Mouse (Mus musculus) gastrocnemius, adult 18-20 months (tissue): ENCODE measurements around the gene Map2k2. TPM values are rescaled to one million over a fixed set of nuclear protein-coding genes. Genes with fewer than 3 reads are reported as not detected.

Source experiments
- DNase-seq: peaks from one replicate; pipeline ENCODE4 v3.0.0; 2021; ENCODE audit warnings: low spot score
- total RNA-seq, 2 experiments: library from RNA; stranded (reverse); gene quantifications; 2 replicates each; pipeline ENCODE4 v1.2.3; 2021

Map2k2 gene
- total RNA-seq, 2 experiments from 2014 or later, result 173 to 189 TPM

- DNase-seq, result no peak
These were observed 10.6 kb upstream of the Map2k2 start for GRCm38 (mm10) chr10:81094931-81095678.

DNA sequence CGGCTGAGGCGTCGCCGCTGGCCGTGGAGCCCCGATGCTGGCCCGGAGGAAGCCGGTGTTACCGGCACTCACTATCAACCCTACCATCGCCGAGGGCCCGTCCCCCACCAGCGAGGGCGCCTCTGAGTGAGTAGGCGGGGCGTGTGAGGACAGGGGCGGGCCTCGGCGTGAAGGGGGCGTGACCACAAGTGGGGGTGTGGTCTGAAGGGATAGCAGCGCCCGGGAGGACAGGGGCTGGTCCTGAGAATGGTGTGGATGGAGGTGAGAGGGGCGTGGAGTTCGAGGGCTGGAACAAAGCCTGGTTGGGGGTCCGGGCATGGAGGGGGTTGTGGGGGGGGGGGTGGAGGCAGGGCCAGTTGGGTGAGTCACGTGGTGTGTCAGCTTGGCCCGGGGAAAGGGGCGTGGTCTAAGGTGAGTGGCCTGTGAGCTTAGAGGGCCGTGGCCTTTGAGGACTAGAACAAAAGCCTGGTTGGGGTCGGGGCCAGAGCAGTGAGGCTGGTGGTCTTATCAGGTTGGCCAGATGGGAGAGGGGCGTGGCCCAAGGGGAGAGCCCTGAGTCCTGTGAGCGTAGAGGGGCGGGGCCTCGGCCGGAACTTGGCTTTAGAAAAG, 502 bp downstream of the Map2k2 start:
- peak; percentile 86 for DNase-seq

DNA sequence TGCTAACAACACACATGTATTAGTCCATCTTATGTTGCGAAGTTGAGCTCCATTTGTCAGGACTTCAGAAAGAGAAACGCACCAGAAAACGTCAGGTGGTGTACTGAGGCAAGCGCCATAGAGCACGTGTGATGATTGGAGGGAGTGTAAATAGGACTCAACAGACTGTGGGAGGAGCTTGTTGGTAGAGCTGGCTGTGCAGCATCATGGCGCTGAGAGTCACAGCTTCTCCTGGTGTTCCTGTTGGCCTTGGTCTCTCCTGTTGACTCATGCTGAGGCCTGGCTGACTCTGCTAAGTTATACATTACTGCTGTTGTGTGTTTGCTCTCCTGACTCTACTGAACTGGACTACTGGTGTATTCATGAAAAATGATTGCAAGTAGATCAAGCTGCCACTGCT, 7.2 kb downstream of the Map2k2 start:
- DNase-seq, result no peak

DNA sequence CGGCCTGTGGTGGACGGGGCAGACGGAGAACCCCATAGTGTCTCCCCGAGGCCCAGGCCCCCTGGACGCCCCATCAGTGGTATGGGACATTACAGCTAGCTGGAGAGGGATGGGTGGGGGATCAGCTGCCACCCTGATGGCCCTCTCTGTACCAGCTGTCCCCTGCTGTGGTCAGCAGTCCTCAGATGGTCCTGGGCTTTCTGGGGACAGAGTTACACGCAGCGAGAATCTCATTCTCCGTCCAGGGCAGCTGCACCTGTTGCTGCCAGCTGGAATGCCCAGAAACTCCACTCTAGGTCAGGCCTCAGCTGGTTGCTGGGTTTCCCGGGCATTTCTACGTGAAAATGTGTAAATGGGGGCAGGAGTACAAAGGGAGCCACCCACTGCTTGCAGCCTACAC, 13.9 kb downstream of the Map2k2 start:
- DNase-seq, result no peak

- DNase-seq, result no peak
These were observed 14.9 kb downstream of the Map2k2 start for GRCm38 (mm10) chr10:81120650-81121049.

- DNase-seq, result no peak
These were observed 17.2 kb downstream of the Map2k2 start for GRCm38 (mm10) chr10:81122889-81123288.

- no peak for DNase-seq
These were observed 17.8 kb downstream of the Map2k2 start for GRCm38 (mm10) chr10:81123500-81123899.

DNA sequence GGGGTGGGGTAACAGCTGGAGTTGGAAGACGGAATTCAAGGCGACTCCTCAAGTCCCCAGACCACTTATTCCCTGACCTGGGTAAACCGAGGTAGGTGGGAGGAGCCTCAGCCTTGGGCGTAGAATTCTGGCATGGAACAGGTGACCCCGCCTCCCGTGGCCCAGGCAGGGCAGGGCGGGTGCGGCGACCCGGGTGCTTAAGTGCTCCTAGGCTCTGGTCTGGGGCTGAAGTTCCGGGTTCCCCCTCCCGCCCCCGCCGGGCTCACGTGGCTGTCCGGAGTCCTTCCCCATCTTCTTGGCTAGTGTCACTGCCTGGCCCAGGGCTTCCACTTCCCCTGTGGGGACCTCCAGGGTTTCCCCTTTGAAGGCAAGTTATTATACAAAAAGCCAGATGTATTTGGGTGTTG, 28.5 kb downstream of the Map2k2 start:
- DNase-seq, result peak; percentile 58

DNA sequence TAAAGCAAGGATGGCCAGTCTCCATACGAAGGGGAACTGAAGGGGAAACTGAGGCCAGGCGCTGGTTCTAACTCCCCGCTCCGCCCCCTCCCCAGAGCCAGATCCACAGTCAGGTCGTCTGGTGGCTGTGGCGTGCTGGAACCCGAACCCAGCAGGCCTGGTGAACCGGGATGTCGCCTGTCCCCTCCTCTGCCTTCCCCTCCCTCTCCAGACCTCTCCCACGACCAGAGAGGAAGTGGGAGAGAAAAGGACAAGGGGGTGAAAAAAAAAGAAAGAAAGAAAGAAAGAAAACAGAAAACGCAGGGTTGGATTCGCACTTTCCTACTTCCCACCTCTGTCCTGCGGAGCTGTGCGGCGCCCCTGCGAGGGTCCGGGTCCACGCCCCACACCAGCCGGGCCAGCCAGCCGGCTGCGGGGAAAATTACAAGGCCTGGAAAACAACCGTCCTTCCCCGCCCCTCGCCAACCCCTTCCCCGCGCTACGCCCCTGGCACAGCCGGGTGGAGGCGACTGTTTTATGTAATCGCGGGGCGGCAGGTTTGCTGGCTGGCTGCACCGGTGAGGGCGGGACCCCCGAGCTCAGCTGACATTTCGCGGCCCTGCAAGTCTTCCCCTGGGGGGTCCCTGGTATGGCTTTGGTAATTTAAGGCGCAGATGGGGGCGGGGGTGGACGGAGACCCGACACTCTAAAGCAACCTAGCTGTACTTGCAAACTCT, 29.4 kb downstream of the Map2k2 start, which contains the start of gene Zbtb7a:
Gene Zbtb7a (plus strand): TSS at position 255 of the 716 bp plus-strand sequence.
- DNase-seq, result no peak

- peak; percentile 73 for DNase-seq
These were observed 30.4 kb downstream of the Map2k2 start for GRCm38 (mm10) chr10:81135831-81136705.

GRCm38 (mm10) chr10:81136706-81137231, 31.1 kb downstream of the Map2k2 start:
- DNase-seq, result peak; percentile 87

GRCm38 (mm10) chr10:81137252-81138130, 31.8 kb downstream of the Map2k2 start:
- DNase-seq, result peak; percentile 100

GRCm38 (mm10) chr10:81138131-81138782, 32.5 kb downstream of the Map2k2 start:
- no peak for DNase-seq

GRCm38 (mm10) chr10:81138821-81139528, 33.3 kb downstream of the Map2k2 start:
- DNase-seq, result no peak

DNA sequence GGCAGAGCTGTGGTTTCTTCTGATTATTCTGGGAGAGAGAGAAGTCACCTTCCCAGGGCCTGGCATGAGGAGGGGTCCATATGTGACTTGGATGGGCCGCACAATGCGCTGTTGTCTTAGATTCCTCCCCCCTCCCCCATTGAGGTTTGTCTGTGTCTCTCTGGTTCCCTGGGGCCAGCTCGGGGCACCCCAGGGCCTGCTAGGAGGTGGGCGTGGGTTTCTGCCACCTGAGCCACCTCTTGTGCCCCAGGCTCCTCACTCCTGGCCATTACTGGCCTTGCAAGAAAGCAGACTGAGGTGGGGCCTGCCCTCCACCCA, 33.8 kb downstream of the Map2k2 start:
- no peak for DNase-seq

DNA sequence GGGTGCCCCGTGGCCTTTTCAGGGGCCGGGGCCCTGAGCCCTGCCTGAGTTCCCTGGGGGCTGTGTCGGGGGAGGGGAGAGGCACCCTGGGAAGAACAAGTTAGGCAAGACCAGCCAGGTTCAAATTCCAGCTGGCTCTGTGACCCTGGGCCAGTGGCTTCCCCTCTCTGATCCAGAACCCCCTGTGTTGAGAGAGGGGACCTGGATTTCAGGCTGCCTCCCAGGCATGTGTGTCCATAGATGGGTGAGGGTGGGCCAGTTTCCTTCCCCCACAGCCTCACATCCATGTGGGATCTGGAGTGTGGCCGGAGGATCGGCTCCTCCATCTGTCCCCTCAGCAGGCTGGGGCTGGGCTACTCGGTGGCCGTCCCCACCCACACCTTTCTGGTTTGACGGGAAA, 34.3 kb downstream of the Map2k2 start:
- no peak for DNase-seq

DNA sequence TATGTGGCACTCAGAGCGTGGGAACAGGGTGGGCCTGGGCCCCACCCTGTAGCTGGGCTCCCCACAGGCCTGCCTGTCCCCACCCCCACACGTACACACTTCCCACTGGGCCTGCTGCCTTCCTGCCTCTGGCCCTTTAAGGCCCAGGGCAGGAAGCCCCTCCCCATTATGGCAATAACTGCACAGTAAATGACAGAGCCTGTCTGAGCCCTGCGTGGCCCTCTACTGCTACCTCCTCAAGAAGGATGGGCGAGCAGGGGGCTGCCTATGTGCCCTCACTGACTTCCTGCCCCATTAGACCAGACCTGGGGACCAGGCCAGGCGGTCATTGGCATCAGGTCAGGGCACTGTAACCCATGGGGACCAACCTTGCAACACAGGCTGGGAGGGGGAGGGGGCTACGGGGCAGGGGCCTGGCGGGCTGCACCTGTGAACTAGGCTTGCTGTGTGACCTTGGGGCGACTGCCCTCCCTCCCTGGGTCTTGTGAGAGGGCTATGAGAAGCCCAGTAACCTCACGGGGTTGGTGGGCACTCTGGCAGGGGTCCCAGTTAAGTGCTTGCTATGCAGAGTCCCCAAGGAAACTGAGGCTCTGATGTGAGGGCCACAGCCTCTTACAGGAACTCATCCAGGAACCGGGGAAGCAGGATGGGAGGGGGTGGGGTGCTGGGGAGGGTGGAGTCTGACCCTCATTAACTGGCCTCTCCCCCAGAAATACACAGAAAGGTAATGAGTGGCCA, 35.2 kb downstream of the Map2k2 start:
- no peak for DNase-seq

GRCm38 (mm10) chr10:81141455-81142210, 35.9 kb downstream of the Map2k2 start:
- DNase-seq, result no peak
